Comparison of ENCODE assay signal across 19 mouse cellular contexts in the genomic region with DNA sequence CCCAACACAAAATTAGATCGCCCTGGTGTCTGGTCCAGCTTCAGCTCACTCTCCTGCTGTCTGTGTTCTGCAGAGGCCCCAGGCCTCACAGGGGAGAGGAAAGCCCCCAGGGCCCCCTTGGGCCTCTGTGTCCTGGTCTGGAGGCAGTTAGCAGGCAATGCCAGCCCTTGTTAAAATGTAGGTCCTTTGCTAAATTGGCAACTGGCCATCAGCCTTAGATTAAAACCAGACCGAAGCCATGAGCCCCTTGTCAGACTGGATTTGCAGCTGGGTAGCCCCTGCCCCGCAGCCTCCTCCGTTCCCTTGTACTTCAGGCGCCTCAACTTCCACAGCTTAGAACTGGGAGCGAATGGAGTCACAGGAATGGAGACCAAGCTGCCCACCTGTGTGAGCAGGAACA. TPM values are rescaled to one million over a fixed set of nuclear protein-coding genes. Genes with fewer than 3 reads are reported as not detected.
DNase-seq lines count a peak whose midpoint lies in the region; ATAC-seq and TF ChIP-seq lines count a peak whose summit lies in the region.
"Had no signal": no experiment of that assay in that cellular context is flagged by ENCODE, and none has a peak within 500 bp of the region (broad histone marks: within the 10 kb centered on the region; RNA-seq: fewer than 3 reads in every experiment).

No protein-coding gene starts in this region.

- no peak overlapping the region for H3K9ac ChIP-seq in forebrain, embryonic 11.5 days (ENCODE audit: low read length)
- no peak overlapping the region for H3K9ac ChIP-seq in forebrain, postnatal 0 days
- no peak overlapping the region; the same call in 1 of the 2 replicates for H3K9ac ChIP-seq in heart, embryonic 16.5 days (ENCODE audit: low read length)
- H3K9ac ChIP-seq in limb, embryonic 11.5 days (ENCODE audit: low read length), result no peak overlapping the region
- H3K9ac ChIP-seq: liver, embryonic 14.5 days had no signal

- DNase-seq in forebrain, embryonic 11.5 days (ENCODE audit: low spot score), result no peak
- DNase-seq in forebrain, postnatal 0 days, result no peak
- DNase-seq in heart, postnatal 10 days, result no peak
- peak; percentile 73 for DNase-seq in embryo, embryonic 11 days
- DNase-seq in limb, embryonic 11.5 days (ENCODE audit: low spot score), result peak; percentile 90
- no peak for DNase-seq in frontal cortex, adult 2 months (ENCODE audit: extremely low spot score in 1 of 2, low spot score in 1 of 2)
- DNase-seq in left cerebral cortex, postnatal 25 days (ENCODE audit: low spot score in 2 of 2), result no peak
- DNase-seq: adrenal gland, postnatal 10 days; cerebellum, postnatal 10 days; gastrocnemius, postnatal 10 days; kidney, adult 18-20 months; kidney, postnatal 4 days; lung, postnatal 10 days had no signal

- no peak overlapping the region for H3K4me2 ChIP-seq in forebrain, embryonic 11.5 days (ENCODE audit: low read depth, low read length, severe bottlenecking)
- no peak overlapping the region for H3K4me2 ChIP-seq in forebrain, postnatal 0 days (ENCODE audit: low read depth)
- H3K4me2 ChIP-seq in heart, embryonic 16.5 days (ENCODE audit: low read depth, low read length), result no peak overlapping the region
- no peak overlapping the region for H3K4me2 ChIP-seq in limb, embryonic 11.5 days (ENCODE audit: low read depth, severe bottlenecking)

- no peaks in the 10 kb centered on the region for H3K36me3 ChIP-seq in forebrain, embryonic 11.5 days (ENCODE audit: control insufficient read depth, insufficient read depth, low read length)
- no peaks in the 10 kb centered on the region for H3K36me3 ChIP-seq in forebrain, postnatal 0 days (ENCODE audit: insufficient read depth)
- no peaks in the 10 kb centered on the region for H3K36me3 ChIP-seq in heart, embryonic 16.5 days (ENCODE audit: control insufficient read depth, insufficient read depth)
- peaks cover 2% of the 10 kb centered on the region; the same call in 1 of the 2 replicates for H3K36me3 ChIP-seq in limb, embryonic 11.5 days (ENCODE audit: control insufficient read depth, insufficient read depth, low read length)

- H3K27ac ChIP-seq in forebrain, embryonic 11.5 days (ENCODE audit: low read depth, low read length), result 0 out of 2 replicates have a peak overlapping the region, but pooled peaks have one; percentile 25
- no peak overlapping the region for H3K27ac ChIP-seq in forebrain, postnatal 0 days (ENCODE audit: low read depth, low read length)
- H3K27ac ChIP-seq in heart, embryonic 16.5 days (ENCODE audit: low read length), result peak overlapping the region; percentile 26; the same call in 1 of the 2 replicates
- peak overlapping the region; percentile 85 for H3K27ac ChIP-seq in limb, embryonic 11.5 days (replicated peaks; ENCODE audit: low read depth, low read length)
- H3K27ac ChIP-seq: liver, embryonic 14.5 days had no signal

- no peaks in the 10 kb centered on the region for H3K9me3 ChIP-seq in forebrain, embryonic 11.5 days (ENCODE audit: control insufficient read depth, low read length)
- H3K9me3 ChIP-seq in forebrain, postnatal 0 days (ENCODE audit: low read length), result no peaks in the 10 kb centered on the region
- H3K9me3 ChIP-seq in heart, embryonic 16.5 days (replicated peaks; ENCODE audit: control insufficient read depth, low read length), result no peaks in the 10 kb centered on the region
- H3K9me3 ChIP-seq in limb, embryonic 11.5 days (ENCODE audit: control insufficient read depth, low read length), result no peaks in the 10 kb centered on the region

- H3K27me3 ChIP-seq in forebrain, embryonic 11.5 days (ENCODE audit: control insufficient read depth, insufficient read depth, low read length), result no peaks in the 10 kb centered on the region
- H3K27me3 ChIP-seq in forebrain, postnatal 0 days (ENCODE audit: insufficient read depth, low read length), result no peaks in the 10 kb centered on the region
- no peaks in the 10 kb centered on the region for H3K27me3 ChIP-seq in heart, embryonic 16.5 days (ENCODE audit: control insufficient read depth, insufficient read depth, low read length)
- no peaks in the 10 kb centered on the region for H3K27me3 ChIP-seq in limb, embryonic 11.5 days (ENCODE audit: control insufficient read depth, insufficient read depth, low read length)

- WGBS in forebrain, embryonic 11.5 days, result 77% methylated on average over 6 of the region's 6 CpGs
- 69% methylated on average over 6 of the region's 6 CpGs for WGBS in forebrain, postnatal 0 days
- 46% methylated on average over 6 of the region's 6 CpGs for WGBS in heart, embryonic 16.5 days
- 9% methylated on average over 6 of the region's 6 CpGs for WGBS in limb, embryonic 11.5 days

- H3K4me3 ChIP-seq in forebrain, embryonic 11.5 days (ENCODE audit: low read depth, low read length), result no peak overlapping the region
- H3K4me3 ChIP-seq in forebrain, postnatal 0 days (ENCODE audit: low read depth, low read length), result no peak overlapping the region
- H3K4me3 ChIP-seq in heart, embryonic 16.5 days (ENCODE audit: low read length), result no peak overlapping the region
- H3K4me3 ChIP-seq in limb, embryonic 11.5 days (ENCODE audit: low read depth, low read length), result no peak overlapping the region
- H3K4me3 ChIP-seq: erythroblast, embryonic 14.5 days had no signal

- ATAC-seq in forebrain, embryonic 11.5 days (replicated peaks; ENCODE audit: low FRiP score), result no peak
- ATAC-seq in forebrain, postnatal 0 days, result no peak
- no peak; the same call in 1 of the 2 replicates for ATAC-seq in heart, embryonic 16.5 days (replicated peaks; ENCODE audit: extremely low read depth, insufficient read depth, low FRiP score)
- ATAC-seq in limb, embryonic 11.5 days (ENCODE audit: insufficient number of reproducible peaks, low FRiP score, low TSS enrichment, low read depth), result peak; percentile 32; the same call in 1 of the 2 replicates

- intact Hi-C loops in heart, postnatal 10 days (cut with DNase I), result no loop called here
- intact Hi-C loops in left cerebral cortex, postnatal 25 days (cut with DNase I), result no loop called here

- H3K4me1 ChIP-seq in forebrain, embryonic 11.5 days (replicated peaks; ENCODE audit: control insufficient read depth, insufficient read depth, low read length), result 0 out of 2 replicates have a peak, but pooled peaks cover 2% of the 10 kb centered on the region
- H3K4me1 ChIP-seq in forebrain, postnatal 0 days (ENCODE audit: insufficient read depth), result no peaks in the 10 kb centered on the region
- H3K4me1 ChIP-seq in heart, embryonic 16.5 days (ENCODE audit: control insufficient read depth, insufficient read depth, low read length), result peaks cover 22% of the 10 kb centered on the region
- H3K4me1 ChIP-seq in limb, embryonic 11.5 days (ENCODE audit: control insufficient read depth, insufficient read depth, low read length), result peaks cover 59% of the 10 kb centered on the region

- no peak for TF ChIP-seq CTCF in forebrain, postnatal 0 days (IDR thresholded peaks at IDR 0.05; ENCODE audit: low read depth)

RNA-seq across cellular contexts. Expression of a gene that starts 37.9 kb away (rescaled TPM):
- polyA plus RNA-seq in forebrain, embryonic 11.5 days (2014; fragmentation: Nextera tagmentation; extraction: Ambion mirVana), result 30.8 and 33.6 TPM in 2 replicates
- total RNA-seq in forebrain, postnatal 0 days (2014; rRNA removed), result 2.5 and 4.1 TPM in 2 replicates
- 3.6 and 3.7 TPM in 2 replicates for polyA plus RNA-seq in forebrain, postnatal 0 days (2015; fragmentation: Nextera tagmentation; extraction: Ambion mirVana)
- polyA plus RNA-seq in heart, embryonic 16.5 days (2015; fragmentation: Nextera tagmentation; extraction: Ambion mirVana), result 10.8 and 13.9 TPM in 2 replicates
- 1 to 10 TPM; 3.1 to 4.9 TPM for total RNA-seq in heart, postnatal 10 days (2021)
- polyA plus RNA-seq in limb, embryonic 11.5 days (2014; fragmentation: Nextera tagmentation; extraction: Ambion mirVana), result 138 and 155 TPM in 2 replicates
- 3.7 and 4.0 TPM in 2 replicates for polyA plus RNA-seq in frontal cortex, adult 2 months (2012; rRNA removed)
- total RNA-seq in left cerebral cortex, postnatal 25 days (2021), result 1 to 10 TPM; 1.3 to 2.4 TPM
- total RNA-seq: hematopoietic stem cell, adult 5-6 weeks; megakaryocyte-erythroid progenitor cell, adult 5-6 weeks; neutrophil, adult 5-6 weeks had no signal
- polyA plus RNA-seq: erythroblast, embryonic 14.5 days had no signal

RNA-seq across cellular contexts. Expression of a gene that starts 42.5 kb away (rescaled TPM):
- polyA plus RNA-seq in forebrain, embryonic 11.5 days (2014; fragmentation: Nextera tagmentation; extraction: Ambion mirVana), result 41.9 and 42.5 TPM in 2 replicates
- total RNA-seq in forebrain, postnatal 0 days (2014; rRNA removed), result 32.7 and 45.2 TPM in 2 replicates
- 31.3 and 36.0 TPM in 2 replicates for polyA plus RNA-seq in forebrain, postnatal 0 days (2015; fragmentation: Nextera tagmentation; extraction: Ambion mirVana)
- polyA plus RNA-seq in heart, embryonic 16.5 days (2015; fragmentation: Nextera tagmentation; extraction: Ambion mirVana), result 20.1 and 22.5 TPM in 2 replicates
- total RNA-seq in heart, postnatal 10 days (2021), result 10 to 100 TPM; 12.0 to 13.5 TPM
- polyA plus RNA-seq in limb, embryonic 11.5 days (2014; fragmentation: Nextera tagmentation; extraction: Ambion mirVana), result 38.7 and 40.4 TPM in 2 replicates
- 41.2 and 45.1 TPM in 2 replicates for polyA plus RNA-seq in frontal cortex, adult 2 months (2012; rRNA removed)
- total RNA-seq in left cerebral cortex, postnatal 25 days (2021), result 10 to 100 TPM; 36.7 to 38.6 TPM

RNA-seq across cellular contexts. Expression of a gene that starts 57.0 kb away (rescaled TPM):
- 4.2 and 5.5 TPM in 2 replicates for polyA plus RNA-seq in forebrain, embryonic 11.5 days (2014; fragmentation: Nextera tagmentation; extraction: Ambion mirVana)
- total RNA-seq in forebrain, postnatal 0 days (2014; rRNA removed), result 4.2 and 6.3 TPM in 2 replicates
- 4.8 TPM in 2 replicates for polyA plus RNA-seq in forebrain, postnatal 0 days (2015; fragmentation: Nextera tagmentation; extraction: Ambion mirVana)
- 1.8 and 2.8 TPM in 2 replicates for polyA plus RNA-seq in heart, embryonic 16.5 days (2015; fragmentation: Nextera tagmentation; extraction: Ambion mirVana)
- total RNA-seq in heart, postnatal 10 days (2021), result 1 to 10 TPM; 1.1 to 2.3 TPM
- polyA plus RNA-seq in limb, embryonic 11.5 days (2014; fragmentation: Nextera tagmentation; extraction: Ambion mirVana), result 7.9 and 10.3 TPM in 2 replicates
- 8.3 and 9.3 TPM in 2 replicates for polyA plus RNA-seq in frontal cortex, adult 2 months (2012; rRNA removed)
- 1 to 10 TPM; 4.5 to 5.1 TPM for total RNA-seq in left cerebral cortex, postnatal 25 days (2021)
- total RNA-seq: neutrophil, adult 5-6 weeks had no signal
- polyA plus RNA-seq: erythroblast, embryonic 14.5 days had no signal

Comparison
In these comparisons a context has a peak if more than half of its experiments do, and no peak if none do; other contexts are left out.
1. DNase-seq: peak in embryo, embryonic 11 days (single experiment) and limb, embryonic 11.5 days (single experiment); none in forebrain, embryonic 11.5 days (single experiment), forebrain, postnatal 0 days (single experiment), heart, postnatal 10 days (0 of 2), frontal cortex, adult 2 months (0 of 2) and left cerebral cortex, postnatal 25 days (0 of 2).